Mouse (Mus musculus) liver, adult 2 months (tissue): Measurements from ENCODE around the gene Cwc22. TPM values are rescaled to one million over a fixed set of nuclear protein-coding genes. Genes with fewer than 3 reads are reported as not detected.

Experiments
- DNase-seq: peaks from one replicate; pipeline ENCODE4 v3.0.0-alpha.2; 2011; ENCODE audit warnings: low read depth, low spot score; ENCODE audit errors: extremely low read depth
- H3K27ac ChIP-seq: fragments of 200-500 bp; replicated peaks from 2 replicates; pipeline ENCODE4 v1.5.1; 2012; ENCODE audit warnings: low read depth, mild to moderate bottlenecking, control low read depth, inconsistent platforms, low read length; ENCODE audit not compliant: insufficient read depth
- H3K27me3 ChIP-seq: fragments of 200-500 bp; 2 replicates; pipeline ENCODE4 v1.6.1; 2012; ENCODE audit warnings: mild to moderate bottlenecking, moderate library complexity, low read length, inconsistent platforms; ENCODE audit not compliant: control insufficient read depth, insufficient read depth
- H3K36me3 ChIP-seq: fragments of 200-500 bp; 2 replicates; pipeline ENCODE4 v1.6.1; 2012; ENCODE audit warnings: low read length, inconsistent platforms; ENCODE audit not compliant: control insufficient read depth, insufficient read depth
- H3K4me1 ChIP-seq: fragments of 200-500 bp; 2 replicates; pipeline ENCODE4 v1.6.1; 2011; ENCODE audit warnings: low read length; ENCODE audit not compliant: control insufficient read depth, insufficient read depth
- H3K4me3 ChIP-seq: fragments of 200-500 bp; 2 replicates; pipeline ENCODE4 v1.5.1; 2011; ENCODE audit warnings: low read depth, mild to moderate bottlenecking, control low read depth, low read length, moderate library complexity; ENCODE audit not compliant: insufficient read depth
- H3K79me2 ChIP-seq: fragments of 200-500 bp; 2 replicates; pipeline ENCODE4 v1.6.1; 2012; ENCODE audit warnings: inconsistent platforms, mild to moderate bottlenecking, low read length, moderate library complexity; ENCODE audit not compliant: control insufficient read depth, insufficient read depth
- H3K9ac ChIP-seq: fragments of 200-500 bp; 2 replicates; pipeline ENCODE4 v1.6.1; 2012; ENCODE audit warnings: low read depth, mild to moderate bottlenecking, control low read depth, inconsistent platforms, low read length
- CTCF ChIP-seq: fragments of 200-500 bp; IDR thresholded peaks from 2 replicates; pipeline ENCODE4 v1.5.1; 2011; ENCODE audit warnings: low read depth, low read length, control low read depth
- POLR2A ChIP-seq: fragments of 200-500 bp; IDR thresholded peaks from 2 replicates; pipeline ENCODE4 v1.6.1; 2011; ENCODE audit warnings: low read length, control low read depth; ENCODE audit not compliant: insufficient read depth; ENCODE audit errors: extremely low read depth
- WGBS: fragments of 180-500 bp; shearing (Covaris S2); methylation state at CpG from one replicate; pipeline ENCODE4 v1.1.7; 2018; 5-methylcytosine and 5-hydroxymethylcytosine counted together
- polyA plus RNA-seq: library from polyadenylated mRNA; depleted of rRNA; stranded (reverse); fragments of >200 nt; gene quantifications from 2 replicates; pipeline ENCODE4 v1.2.3, GENCODE M21; 2012; rRNA removed
- total RNA-seq: library from RNA; depleted of rRNA; stranded (reverse); fragments of >200 nt; gene quantifications from 2 replicates; pipeline ENCODE4 v1.2.3, GENCODE M21; 2014; rRNA removed

Cwc22 gene
- total and polyA plus RNA-seq, 2 experiments = 3.4 to 10.6 TPM

- H3K27ac ChIP-seq = no peak overlapping the region
- no peaks in the 10 kb centered on the region for H3K27me3 ChIP-seq
- TF ChIP-seq POLR2A (no peak), CTCF (no peak)
- no peak overlapping the region for H3K4me3 ChIP-seq
- DNase-seq = no peak
- no peaks in the 10 kb centered on the region for H3K79me2 ChIP-seq
- WGBS = 49% methylated on average over 3 of the region's 3 CpGs
- no peaks in the 10 kb centered on the region for H3K4me1 ChIP-seq
- H3K9ac ChIP-seq = no peak overlapping the region
- no peaks in the 10 kb centered on the region for H3K36me3 ChIP-seq
Observed at GRCm38 (mm10) chr2:77835781-77836180, 110.4 kb downstream of the Cwc22 start.

Other genes starting within 250 kb of the Cwc22 start
- 36.5 and 42.8 TPM in 2 replicates for gene Zfp385b, start 126.7 kb downstream of the Cwc22 start, total RNA-seq
- 10.2 and 11.6 TPM in 2 replicates for gene Zfp385b, start 126.7 kb downstream of the Cwc22 start, polyA plus RNA-seq